Mouse (Mus musculus): Measurements from ENCODE around the gene Crb3. TPM values are rescaled to one million over a fixed set of nuclear protein-coding genes. Genes with fewer than 3 reads are reported as not detected.

The Crb3 gene
- total and polyA plus RNA-seq, 3 experiments: 0.25 TPM; not detected in 2

DNA sequence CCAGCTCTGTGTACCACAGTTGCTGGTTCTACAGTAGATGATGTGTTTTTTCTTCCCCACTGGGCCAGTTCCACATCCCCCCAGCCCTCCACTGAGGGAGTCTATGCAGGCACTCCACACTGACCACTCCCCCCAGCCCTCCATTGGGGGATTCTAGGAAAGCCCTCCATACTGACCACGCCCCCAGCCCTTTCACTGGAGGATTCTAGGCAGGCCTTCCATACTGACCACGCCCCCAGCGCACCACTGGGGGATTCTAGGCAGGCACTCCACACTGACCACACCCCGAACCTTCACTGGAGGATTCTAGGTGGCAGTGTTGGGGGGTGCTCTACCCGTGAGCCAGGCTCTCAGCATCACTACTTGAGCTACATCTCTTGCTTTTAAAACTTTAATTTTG lies 11.5 kb upstream of the Crb3 start:
- Histone ChIP-seq H3K4me2 (ENCODE audit: insufficient read depth, low read depth, poor library complexity, severe bottlenecking) (no peak overlapping the region), H3K4me3 (replicated peaks in 1 of 3; ENCODE audit: low read depth in 2 of 3, low read length in 2 of 3, poor library complexity in 1 of 3) (no peak overlapping the region), H3K27me3 (replicated peaks) (no peaks in the 10 kb centered on the region), H3K4me1 (ENCODE audit: control insufficient read depth in 1 of 2, insufficient read depth in 2 of 2) (peaks cover 0 to 30% of the 10 kb centered on the region in 2 experiments; a peak in 2 of 4 replicates), H3K9ac (ENCODE audit: insufficient read depth, low read depth) (no peak overlapping the region), H3K9me3 (replicated peaks; ENCODE audit: low read length) (no peaks in the 10 kb centered on the region), H3K27ac (ENCODE audit: insufficient read depth, low read depth) (no peak overlapping the region), H3K79me2 (replicated peaks; ENCODE audit: control insufficient read depth, extremely low read depth, insufficient read depth, poor library complexity, severe bottlenecking) (no peaks in the 10 kb centered on the region), H3K36me3 (replicated peaks in 1 of 2; ENCODE audit: control insufficient read depth in 1 of 2, insufficient read depth in 1 of 2, low read length in 1 of 2) (peaks cover 32 to 43% of the 10 kb centered on the region in 2 experiments)
- TF ChIP-seq USF2 (conservative IDR thresholded peaks at IDR 0.05; ENCODE audit: low read depth, low read length): no peak
- no peak for TF ChIP-seq MYC (IDR thresholded peaks at IDR 0.05; ENCODE audit: low read depth, low read length)
- no peak for TF ChIP-seq MEF2A (IDR thresholded peaks at IDR 0.05; ENCODE audit: borderline replicate concordance, low read depth, low read length)
- TF ChIP-seq ELF1 (IDR thresholded peaks at IDR 0.05; ENCODE audit: low read depth, low read length): no peak
- TF ChIP-seq POLR2A (IDR thresholded peaks at IDR 0.05; ENCODE audit: low read depth, low read length): no peak
- no peak for TF ChIP-seq USF1 (IDR thresholded peaks at IDR 0.05; ENCODE audit: low read depth, low read length)
- no peak for TF ChIP-seq MAX (IDR thresholded peaks at IDR 0.05; ENCODE audit: low read length)
- no peak for TF ChIP-seq SMC3 (IDR thresholded peaks at IDR 0.05; ENCODE audit: low read depth, low read length)
- TF ChIP-seq UBTF (IDR thresholded peaks at IDR 0.05; ENCODE audit: low read depth, low read length): no peak
- no peak for TF ChIP-seq CTCF (conservative IDR thresholded peaks at IDR 0.05 in 1 of 2, IDR thresholded peaks at IDR 0.05 in 1 of 2; ENCODE audit: low read depth in 2 of 2, low read length in 2 of 2)
- TF ChIP-seq MXI1 (IDR thresholded peaks at IDR 0.05; ENCODE audit: low read depth, low read length): no peak
- DNase-seq (ENCODE audit: extremely low read depth): no peak
- in situ Hi-C loops (cut with MboI; ENCODE audit: low pct_ligation_motif_present, low pct_unique_long_range_greater_than_20kb, low sequenced_read_pairs) (no loop called here), dilution Hi-C loops (cut with MboI; ENCODE audit: extremely low pct_ligation_motif_present, extremely low pct_unique_long_range_greater_than_20kb, low sequenced_read_pairs) (no loop called here)

DNA sequence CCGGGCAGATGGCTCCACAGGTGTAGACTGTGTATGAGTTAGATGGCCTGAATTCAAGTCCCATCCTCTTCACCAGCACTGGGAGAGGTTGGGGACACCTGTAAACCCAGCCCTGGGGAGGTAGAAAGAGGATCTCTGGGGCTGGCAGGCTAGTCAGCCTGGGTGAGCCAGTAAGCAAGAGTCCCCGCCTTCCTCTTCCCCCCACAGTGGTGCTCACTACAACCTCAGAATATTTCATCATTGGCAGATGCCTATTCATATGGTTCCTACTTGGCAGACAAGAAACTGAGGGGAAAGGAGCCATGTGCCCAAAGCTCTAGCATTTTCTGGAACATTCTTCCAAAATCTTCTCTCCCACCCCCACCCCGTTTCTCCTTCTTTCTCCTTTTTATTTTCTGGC lies 10.1 kb upstream of the Crb3 start:
- no peak overlapping the region for H3K4me2 ChIP-seq (ENCODE audit: insufficient read depth, low read depth, poor library complexity, severe bottlenecking)
- TF ChIP-seq BHLHE40 (IDR thresholded peaks at IDR 0.05; ENCODE audit: low read depth, low read length): no peak
- no peak for TF ChIP-seq MYC (IDR thresholded peaks at IDR 0.05; ENCODE audit: low read depth, low read length)
- no peak for TF ChIP-seq ZMIZ1 (IDR thresholded peaks at IDR 0.05; ENCODE audit: low read depth, low read length)
- TF ChIP-seq ZC3H11A (IDR thresholded peaks at IDR 0.05; ENCODE audit: low read depth, low read length): no peak
- TF ChIP-seq UBTF (IDR thresholded peaks at IDR 0.05; ENCODE audit: low read depth, low read length): no peak
- no peak for TF ChIP-seq MAFK (IDR thresholded peaks at IDR 0.05; ENCODE audit: insufficient replicate concordance, low read length)
- no peak for TF ChIP-seq SMC3 (IDR thresholded peaks at IDR 0.05; ENCODE audit: low read depth, low read length)
- TF ChIP-seq TBP (conservative IDR thresholded peaks at IDR 0.05; ENCODE audit: low read depth, low read length): no peak
- no peak for TF ChIP-seq ETS1 (conservative IDR thresholded peaks at IDR 0.05; ENCODE audit: low read depth, low read length)
- TF ChIP-seq PAX5 (IDR thresholded peaks at IDR 0.05; ENCODE audit: low read length): no peak
- TF ChIP-seq POLR2AphosphoS2 (IDR thresholded peaks at IDR 0.05; ENCODE audit: low read depth, low read length): no peak
- no peak for TF ChIP-seq JUND (conservative IDR thresholded peaks at IDR 0.05; ENCODE audit: low read depth, low read length)
- TF ChIP-seq MAZ (IDR thresholded peaks at IDR 0.05; ENCODE audit: low read depth, low read length): no peak
- no peak for TF ChIP-seq TCF12 (IDR thresholded peaks at IDR 0.05; ENCODE audit: low read depth, low read length)
- no peak for TF ChIP-seq EP300 (IDR thresholded peaks at IDR 0.05; ENCODE audit: low read length)
- no peak for TF ChIP-seq MAX (IDR thresholded peaks at IDR 0.05; ENCODE audit: low read length)
- no peaks in the 10 kb centered on the region for H3K79me2 ChIP-seq (replicated peaks; ENCODE audit: control insufficient read depth, extremely low read depth, insufficient read depth, poor library complexity, severe bottlenecking)
- dilution Hi-C loops (cut with MboI; ENCODE audit: extremely low pct_ligation_motif_present, extremely low pct_unique_long_range_greater_than_20kb, low sequenced_read_pairs): no loop called here
- in situ Hi-C loops (cut with MboI; ENCODE audit: low pct_ligation_motif_present, low pct_unique_long_range_greater_than_20kb, low sequenced_read_pairs): no loop called here
- no peak for DNase-seq (ENCODE audit: extremely low read depth)
- H3K27me3 ChIP-seq (replicated peaks): no peaks in the 10 kb centered on the region
- peaks cover 46 to 57% of the 10 kb centered on the region in 2 experiments for H3K36me3 ChIP-seq (replicated peaks in 1 of 2; ENCODE audit: control insufficient read depth in 1 of 2, insufficient read depth in 1 of 2, low read length in 1 of 2)
- H3K9ac ChIP-seq (ENCODE audit: insufficient read depth, low read depth): no peak overlapping the region
- peaks cover 0 to 30% of the 10 kb centered on the region in 2 experiments; a peak in 2 of 4 replicates for H3K4me1 ChIP-seq (ENCODE audit: control insufficient read depth in 1 of 2, insufficient read depth in 2 of 2)
- H3K9me3 ChIP-seq (replicated peaks; ENCODE audit: low read length): no peaks in the 10 kb centered on the region
- no peak overlapping the region for H3K4me3 ChIP-seq (replicated peaks in 1 of 3; ENCODE audit: low read depth in 2 of 3, low read length in 2 of 3, poor library complexity in 1 of 3)
- H3K27ac ChIP-seq (ENCODE audit: insufficient read depth, low read depth): no peak overlapping the region

Data from CH12.LX (cell line).